Mouse (Mus musculus): ENCODE data around the gene Map4k5. TPM values are rescaled to one million over a fixed set of nuclear protein-coding genes. Genes with fewer than 3 reads are reported as not detected.
A peak's percentile ranks its signal among the peaks of the same experiment; 100 is the strongest.

Map4k5 gene
- polyA plus RNA-seq, 1 experiment from 2014 or later, result 42.3 TPM

- no peak overlapping the region for H3K9ac ChIP-seq (ENCODE audit: low read length)
- no peak overlapping the region for H3K4me3 ChIP-seq (ENCODE audit: low read depth, low read length)
- ATAC-seq (ENCODE audit: insufficient read depth, low FRiP score, low TSS enrichment) (no peak), DNase-seq (ENCODE audit: low spot score) (no peak)
- no peaks in the 10 kb centered on the region for H3K36me3 ChIP-seq (ENCODE audit: control insufficient read depth, insufficient read depth, low read length)
- no peak overlapping the region for H3K4me2 ChIP-seq (ENCODE audit: low read depth)
- H3K27ac ChIP-seq (ENCODE audit: low read depth, low read length), result no peak overlapping the region
- no peaks in the 10 kb centered on the region for H3K27me3 ChIP-seq (ENCODE audit: control insufficient read depth, insufficient read depth, low read length)
- no peaks in the 10 kb centered on the region for H3K9me3 ChIP-seq (ENCODE audit: control insufficient read depth, low read length)
- WGBS, result 34% methylated on average over 10 of the region's 10 CpGs
- peaks cover 12% of the 10 kb centered on the region for H3K4me1 ChIP-seq (ENCODE audit: control insufficient read depth, insufficient read depth, low read length)
Measured at GRCm38 (mm10) chr12:69881198-69881905, 11.6 kb downstream of the Map4k5 start.

- H3K9ac ChIP-seq (ENCODE audit: low read length), result no peak overlapping the region
- ATAC-seq (ENCODE audit: insufficient read depth, low FRiP score, low TSS enrichment) (no peak), DNase-seq (ENCODE audit: low spot score) (no peak)
- H3K4me2 ChIP-seq (ENCODE audit: low read depth), result no peak overlapping the region
- no peaks in the 10 kb centered on the region for H3K27me3 ChIP-seq (ENCODE audit: control insufficient read depth, insufficient read depth, low read length)
- H3K9me3 ChIP-seq (ENCODE audit: control insufficient read depth, low read length), result no peaks in the 10 kb centered on the region
- peaks cover 12% of the 10 kb centered on the region for H3K4me1 ChIP-seq (ENCODE audit: control insufficient read depth, insufficient read depth, low read length)
- WGBS, result 17% methylated on average over 6 of the region's 6 CpGs
- H3K36me3 ChIP-seq (ENCODE audit: control insufficient read depth, insufficient read depth, low read length), result no peaks in the 10 kb centered on the region
- H3K4me3 ChIP-seq (ENCODE audit: low read depth, low read length), result no peak overlapping the region
- no peak overlapping the region for H3K27ac ChIP-seq (ENCODE audit: low read depth, low read length)
Measured at GRCm38 (mm10) chr12:69879739-69880138, 13.3 kb downstream of the Map4k5 start.

GRCm38 (mm10) chr12:69879172-69879665 is 13.8 kb downstream of the Map4k5 start:
- 4% methylated on average over 4 of the region's 4 CpGs for WGBS
- no peaks in the 10 kb centered on the region for H3K9me3 ChIP-seq (ENCODE audit: control insufficient read depth, low read length)
- H3K4me1 ChIP-seq (ENCODE audit: control insufficient read depth, insufficient read depth, low read length), result peaks cover 12% of the 10 kb centered on the region
- H3K27ac ChIP-seq (ENCODE audit: low read depth, low read length), result no peak overlapping the region
- no peaks in the 10 kb centered on the region for H3K27me3 ChIP-seq (ENCODE audit: control insufficient read depth, insufficient read depth, low read length)
- H3K4me3 ChIP-seq (ENCODE audit: low read depth, low read length), result no peak overlapping the region
- peak; percentile 14 for DNase-seq (ENCODE audit: low spot score)
- ATAC-seq (ENCODE audit: insufficient read depth, low FRiP score, low TSS enrichment), result no peak
- no peak overlapping the region for H3K4me2 ChIP-seq (ENCODE audit: low read depth)
- no peak overlapping the region for H3K9ac ChIP-seq (ENCODE audit: low read length)
- no peaks in the 10 kb centered on the region for H3K36me3 ChIP-seq (ENCODE audit: control insufficient read depth, insufficient read depth, low read length)

GRCm38 (mm10) chr12:69877842-69878363 is 15.1 kb downstream of the Map4k5 start:
- Histone ChIP-seq H3K4me3 (ENCODE audit: low read depth, low read length) (no peak overlapping the region), H3K4me2 (ENCODE audit: low read depth) (no peak overlapping the region), H3K27ac (ENCODE audit: low read depth, low read length) (no peak overlapping the region), H3K36me3 (ENCODE audit: control insufficient read depth, insufficient read depth, low read length) (no peaks in the 10 kb centered on the region), H3K9me3 (ENCODE audit: control insufficient read depth, low read length) (no peaks in the 10 kb centered on the region), H3K27me3 (ENCODE audit: control insufficient read depth, insufficient read depth, low read length) (no peaks in the 10 kb centered on the region), H3K4me1 (ENCODE audit: control insufficient read depth, insufficient read depth, low read length) (peaks cover 12% of the 10 kb centered on the region), H3K9ac (ENCODE audit: low read length) (no peak overlapping the region)
- 92% methylated on average over 9 of the region's 9 CpGs for WGBS
- ATAC-seq (ENCODE audit: insufficient read depth, low FRiP score, low TSS enrichment) (no peak), DNase-seq (ENCODE audit: low spot score) (no peak)

GRCm38 (mm10) chr12:69871632-69872031 is 21.4 kb downstream of the Map4k5 start:
- no peaks in the 10 kb centered on the region for H3K9me3 ChIP-seq (ENCODE audit: control insufficient read depth, low read length)
- H3K4me3 ChIP-seq (ENCODE audit: low read depth, low read length), result no peak overlapping the region
- over 99% methylated on average over 5 of the region's 5 CpGs for WGBS
- no peaks in the 10 kb centered on the region for H3K27me3 ChIP-seq (ENCODE audit: control insufficient read depth, insufficient read depth, low read length)
- H3K36me3 ChIP-seq (ENCODE audit: control insufficient read depth, insufficient read depth, low read length), result no peaks in the 10 kb centered on the region
- H3K4me1 ChIP-seq (ENCODE audit: control insufficient read depth, insufficient read depth, low read length), result no peaks in the 10 kb centered on the region
- ATAC-seq (ENCODE audit: insufficient read depth, low FRiP score, low TSS enrichment) (no peak), DNase-seq (ENCODE audit: low spot score) (no peak)
- H3K27ac ChIP-seq (ENCODE audit: low read depth, low read length), result no peak overlapping the region
- H3K9ac ChIP-seq (ENCODE audit: low read length), result no peak overlapping the region
- no peak overlapping the region for H3K4me2 ChIP-seq (ENCODE audit: low read depth)

- H3K36me3 ChIP-seq (ENCODE audit: control insufficient read depth, insufficient read depth, low read length), result no peaks in the 10 kb centered on the region; the same call in 1 of the 2 replicates
- H3K4me1 ChIP-seq (ENCODE audit: control insufficient read depth, insufficient read depth, low read length), result no peaks in the 10 kb centered on the region
- 82% methylated on average over 5 of the region's 5 CpGs for WGBS
- no peak overlapping the region for H3K9ac ChIP-seq (ENCODE audit: low read length)
- H3K9me3 ChIP-seq (ENCODE audit: control insufficient read depth, low read length), result no peaks in the 10 kb centered on the region
- no peak for ATAC-seq (ENCODE audit: insufficient read depth, low FRiP score, low TSS enrichment)
- H3K4me2 ChIP-seq (ENCODE audit: low read depth), result no peak overlapping the region
- no peak overlapping the region for H3K27ac ChIP-seq (ENCODE audit: low read depth, low read length)
- no peak overlapping the region for H3K4me3 ChIP-seq (ENCODE audit: low read depth, low read length)
- H3K27me3 ChIP-seq (ENCODE audit: control insufficient read depth, insufficient read depth, low read length), result no peaks in the 10 kb centered on the region
- no peak for DNase-seq (ENCODE audit: low spot score)
Measured at GRCm38 (mm10) chr12:69867338-69867737, 25.7 kb downstream of the Map4k5 start.

GRCm38 (mm10) chr12:69864164-69864692 is 28.8 kb downstream of the Map4k5 start:
- no peak overlapping the region for H3K4me3 ChIP-seq (ENCODE audit: low read depth, low read length)
- H3K4me2 ChIP-seq (ENCODE audit: low read depth), result no peak overlapping the region
- no peak for DNase-seq (ENCODE audit: low spot score)
- H3K9me3 ChIP-seq (ENCODE audit: control insufficient read depth, low read length), result no peaks in the 10 kb centered on the region
- 73% methylated on average over 4 of the region's 4 CpGs for WGBS
- no peaks in the 10 kb centered on the region for H3K27me3 ChIP-seq (ENCODE audit: control insufficient read depth, insufficient read depth, low read length)
- no peak overlapping the region for H3K27ac ChIP-seq (ENCODE audit: low read depth, low read length)
- no peak overlapping the region for H3K9ac ChIP-seq (ENCODE audit: low read length)
- no peak for ATAC-seq (ENCODE audit: insufficient read depth, low FRiP score, low TSS enrichment)
- H3K4me1 ChIP-seq (ENCODE audit: control insufficient read depth, insufficient read depth, low read length), result no peaks in the 10 kb centered on the region
- H3K36me3 ChIP-seq (ENCODE audit: control insufficient read depth, insufficient read depth, low read length), result no peaks in the 10 kb centered on the region; the same call in 1 of the 2 replicates

GRCm38 (mm10) chr12:69863505-69863904 is 29.5 kb downstream of the Map4k5 start:
- Histone ChIP-seq H3K4me2 (ENCODE audit: low read depth) (no peak overlapping the region), H3K9me3 (ENCODE audit: control insufficient read depth, low read length) (no peaks in the 10 kb centered on the region), H3K4me3 (ENCODE audit: low read depth, low read length) (no peak overlapping the region), H3K36me3 (ENCODE audit: control insufficient read depth, insufficient read depth, low read length) (no peaks in the 10 kb centered on the region; the same call in 1 of the 2 replicates), H3K27ac (ENCODE audit: low read depth, low read length) (no peak overlapping the region), H3K9ac (ENCODE audit: low read length) (no peak overlapping the region), H3K4me1 (ENCODE audit: control insufficient read depth, insufficient read depth, low read length) (no peaks in the 10 kb centered on the region), H3K27me3 (ENCODE audit: control insufficient read depth, insufficient read depth, low read length) (no peaks in the 10 kb centered on the region)
- DNase-seq (ENCODE audit: low spot score), result no peak
- WGBS, result 83% methylated on average over 5 of the region's 5 CpGs
- ATAC-seq (ENCODE audit: insufficient read depth, low FRiP score, low TSS enrichment), result no peak

GRCm38 (mm10) chr12:69858847-69859246 is 34.2 kb downstream of the Map4k5 start:
- 94% methylated on average over 4 of the region's 4 CpGs for WGBS
- no peak overlapping the region for H3K4me2 ChIP-seq (ENCODE audit: low read depth)
- DNase-seq (ENCODE audit: low spot score) (no peak), ATAC-seq (ENCODE audit: insufficient read depth, low FRiP score, low TSS enrichment) (no peak)
- no peaks in the 10 kb centered on the region for H3K4me1 ChIP-seq (ENCODE audit: control insufficient read depth, insufficient read depth, low read length)
- H3K9me3 ChIP-seq (ENCODE audit: control insufficient read depth, low read length), result no peaks in the 10 kb centered on the region
- H3K4me3 ChIP-seq (ENCODE audit: low read depth, low read length), result no peak overlapping the region
- no peaks in the 10 kb centered on the region for H3K27me3 ChIP-seq (ENCODE audit: control insufficient read depth, insufficient read depth, low read length)
- H3K9ac ChIP-seq (ENCODE audit: low read length), result no peak overlapping the region
- H3K36me3 ChIP-seq (ENCODE audit: control insufficient read depth, insufficient read depth, low read length), result no peaks in the 10 kb centered on the region
- no peak overlapping the region for H3K27ac ChIP-seq (ENCODE audit: low read depth, low read length)
